In genomic region chr8:126965246-126965645, GRCm38 (mm10) we compare ENCODE assay signal across 24 mouse cellular contexts. TPM values are rescaled to one million over a fixed set of nuclear protein-coding genes. Genes with fewer than 3 reads are reported as not detected.
DNase-seq lines count a peak whose midpoint lies in the region; ATAC-seq and TF ChIP-seq lines count a peak whose summit lies in the region.
"Had no signal": no experiment of that assay in that cellular context is flagged by ENCODE, and none has a peak within 500 bp of the region (broad histone marks: within the 10 kb centered on the region; RNA-seq: fewer than 3 reads in every experiment).

No protein-coding gene starts in this region.

- H3K36me3 ChIP-seq in kidney, adult 2 months (ENCODE audit: control insufficient read depth, insufficient read depth, low read length): peaks cover 3% of the 10 kb centered on the region; the same call in 1 of the 2 replicates
- peaks cover 37% of the 10 kb centered on the region for H3K36me3 ChIP-seq in kidney, embryonic 16.5 days (ENCODE audit: insufficient read depth, low read length)
- H3K36me3 ChIP-seq in liver, postnatal 0 days (replicated peaks; ENCODE audit: insufficient read depth, low read length): peaks cover 61% of the 10 kb centered on the region
- peaks cover 90% of the 10 kb centered on the region for H3K36me3 ChIP-seq in liver, embryonic 12.5 days

- no peaks in the 10 kb centered on the region for H3K27me3 ChIP-seq in kidney, adult 2 months (replicated peaks; ENCODE audit: control insufficient read depth, insufficient read depth, low read length)
- no peaks in the 10 kb centered on the region for H3K27me3 ChIP-seq in kidney, embryonic 16.5 days (ENCODE audit: insufficient read depth, low read length)
- H3K27me3 ChIP-seq in liver, postnatal 0 days (ENCODE audit: insufficient read depth, low read length): no peaks in the 10 kb centered on the region
- H3K27me3 ChIP-seq in liver, embryonic 12.5 days (replicated peaks): no peaks in the 10 kb centered on the region
- H3K27me3 ChIP-seq: CH12.LX; forebrain, embryonic 13.5 days; hindbrain, embryonic 12.5 days; hindbrain, embryonic 15.5 days; Patski had no signal

- no peak for ATAC-seq in kidney, embryonic 16.5 days (ENCODE audit: low FRiP score, low TSS enrichment)
- 0 out of 2 replicates have a peak, but pooled peaks have one; percentile 41 for ATAC-seq in liver, postnatal 0 days
- no peak for ATAC-seq in liver, embryonic 12.5 days
- ATAC-seq: forebrain, embryonic 13.5 days; forebrain, embryonic 16.5 days; Patski had no signal

- H3K4me2 ChIP-seq in kidney, embryonic 16.5 days (replicated peaks; ENCODE audit: low read depth, low read length): no peak overlapping the region
- no peak overlapping the region for H3K4me2 ChIP-seq in liver, postnatal 0 days (ENCODE audit: low read depth, low read length)
- no peak overlapping the region for H3K4me2 ChIP-seq in liver, embryonic 12.5 days
- H3K4me2 ChIP-seq: forebrain, embryonic 13.5 days; heart, embryonic 11.5 days; hindbrain, embryonic 12.5 days; hindbrain, embryonic 15.5 days had no signal

- H3K9ac ChIP-seq in kidney, embryonic 16.5 days (replicated peaks; ENCODE audit: low read length): no peak overlapping the region
- H3K9ac ChIP-seq in liver, postnatal 0 days (replicated peaks): no peak overlapping the region
- H3K9ac ChIP-seq in liver, embryonic 12.5 days: no peak overlapping the region
- H3K9ac ChIP-seq: forebrain, embryonic 13.5 days; hindbrain, embryonic 12.5 days; hindbrain, embryonic 15.5 days had no signal

- no peak for TF ChIP-seq EP300 in liver, postnatal 0 days (IDR thresholded peaks at IDR 0.05; ENCODE audit: low read depth)

- no peak overlapping the region for H3K4me3 ChIP-seq in kidney, adult 2 months (ENCODE audit: insufficient read depth, low read depth, low read length)
- no peak overlapping the region for H3K4me3 ChIP-seq in kidney, embryonic 16.5 days (ENCODE audit: low read length)
- no peak overlapping the region for H3K4me3 ChIP-seq in liver, postnatal 0 days (ENCODE audit: low read depth, low read length)
- H3K4me3 ChIP-seq in liver, embryonic 12.5 days: no peak overlapping the region
- H3K4me3 ChIP-seq: forebrain, embryonic 10.5 days; forebrain, embryonic 13.5 days; gastrocnemius, adult 2 months; hindbrain, embryonic 12.5 days; hindbrain, embryonic 15.5 days had no signal

- peak overlapping the region; percentile 54; the same call in 1 of the 2 replicates for H3K27ac ChIP-seq in kidney, adult 2 months (ENCODE audit: insufficient read depth, low read depth, low read length)
- H3K27ac ChIP-seq in kidney, embryonic 16.5 days (ENCODE audit: low read length): no peak overlapping the region
- no peak overlapping the region for H3K27ac ChIP-seq in liver, postnatal 0 days (ENCODE audit: low read depth)
- H3K27ac ChIP-seq in liver, embryonic 12.5 days: no peak overlapping the region
- H3K27ac ChIP-seq: forebrain, embryonic 10.5 days; forebrain, embryonic 13.5 days; gastrocnemius, adult 2 months; hindbrain, embryonic 12.5 days; hindbrain, embryonic 15.5 days had no signal

- peak; percentile 84 for DNase-seq in kidney, adult 2 months
- no peak for DNase-seq in kidney, postnatal 4 days
- peak; percentile 49 for DNase-seq in kidney, postnatal 14 days
- no peak for DNase-seq in liver, postnatal 0 days
- DNase-seq: adrenal gland, postnatal 10 days; adrenal gland, postnatal 36 days; B cell, adult 2 months; cerebellum, adult 18-20 months; cerebellum, adult 9-10 months; cerebellum, postnatal 14 days; gastrocnemius, adult 2 months; gastrocnemius, postnatal 14 days; heart, adult 11 months had no signal

- 24% methylated on average over 6 of the region's 6 CpGs for whole genome bisulfite sequencing in kidney, adult 2 months
- WGBS in kidney, embryonic 16.5 days: 45% methylated on average over 6 of the region's 6 CpGs
- WGBS in liver, postnatal 0 days (ENCODE audit: insufficient replicate concordance): 69% methylated on average over 6 of the region's 6 CpGs
- WGBS in liver, embryonic 12.5 days (ENCODE audit: insufficient replicate concordance): 69% methylated on average over 6 of the region's 6 CpGs

- no peak for TF ChIP-seq POLR2A in kidney, adult 2 months (IDR thresholded peaks at IDR 0.05; ENCODE audit: low read depth, low read length)

- peaks cover 8% of the 10 kb centered on the region; the same call in 1 of the 2 replicates for H3K4me1 ChIP-seq in kidney, adult 2 months (ENCODE audit: control insufficient read depth, insufficient read depth, low read length)
- peaks cover 4% of the 10 kb centered on the region for H3K4me1 ChIP-seq in kidney, embryonic 16.5 days (ENCODE audit: insufficient read depth, low read length)
- peaks cover 3% of the 10 kb centered on the region for H3K4me1 ChIP-seq in liver, postnatal 0 days (ENCODE audit: insufficient read depth)
- peaks cover 22% of the 10 kb centered on the region for H3K4me1 ChIP-seq in liver, embryonic 12.5 days

- TF ChIP-seq CTCF in kidney, adult 2 months (conservative IDR thresholded peaks at IDR 0.05; ENCODE audit: insufficient read depth, insufficient read length, low read depth, low read length): no peak
- TF ChIP-seq CTCF in liver, postnatal 0 days (IDR thresholded peaks at IDR 0.05; ENCODE audit: low read depth): no peak

- H3K9me3 ChIP-seq in kidney, embryonic 16.5 days (ENCODE audit: low read length): no peaks in the 10 kb centered on the region
- no peaks in the 10 kb centered on the region for H3K9me3 ChIP-seq in liver, postnatal 0 days (ENCODE audit: low read length)
- H3K9me3 ChIP-seq in liver, embryonic 12.5 days (replicated peaks): no peaks in the 10 kb centered on the region
- H3K9me3 ChIP-seq: forebrain, embryonic 10.5 days; forebrain, embryonic 13.5 days; G1E; hindbrain, embryonic 12.5 days; hindbrain, embryonic 15.5 days had no signal

RNA-seq across cellular contexts. Expression of gene Rbm34, which starts 5.6 kb away (rescaled TPM):
- polyA plus RNA-seq in kidney, adult 2 months (2012; rRNA removed): 5.5 and 5.7 TPM in 2 replicates
- polyA plus RNA-seq in kidney, embryonic 16.5 days (2015; fragmentation: Nextera tagmentation; extraction: Ambion mirVana): 20.1 and 20.5 TPM in 2 replicates
- polyA plus RNA-seq in liver, postnatal 0 days (2015; fragmentation: Nextera tagmentation; extraction: Ambion mirVana): 10.8 and 12.5 TPM in 2 replicates
- 22.5 and 24.6 TPM in 2 replicates for polyA plus RNA-seq in liver, embryonic 12.5 days (2016; fragmentation: Nextera tagmentation; extraction: Ambion mirVana)

RNA-seq across cellular contexts. Expression of gene Tomm20, which starts 19.6 kb away (rescaled TPM):
- 541 and 684 TPM in 2 replicates for polyA plus RNA-seq in kidney, adult 2 months (2012; rRNA removed)
- polyA plus RNA-seq in kidney, embryonic 16.5 days (2015; fragmentation: Nextera tagmentation; extraction: Ambion mirVana): 258 and 264 TPM in 2 replicates
- polyA plus RNA-seq in liver, postnatal 0 days (2015; fragmentation: Nextera tagmentation; extraction: Ambion mirVana): 122 and 129 TPM in 2 replicates
- 219 and 232 TPM in 2 replicates for polyA plus RNA-seq in liver, embryonic 12.5 days (2016; fragmentation: Nextera tagmentation; extraction: Ambion mirVana)

Comparison
In these comparisons a context has a peak if more than half of its experiments do, and no peak if none do; other contexts are left out.
1. DNase-seq: peak in kidney, adult 2 months (single experiment) and kidney, postnatal 14 days (single experiment); none in kidney, postnatal 4 days (0 of 2) and liver, postnatal 0 days (single experiment).